Mouse (Mus musculus) liver, adult 2 months (tissue): ENCODE results near the gene Tro. TPM values are rescaled to one million over a fixed set of nuclear protein-coding genes. Genes with fewer than 3 reads are reported as not detected.

Experiments
- DNase-seq: peaks from one replicate; pipeline ENCODE4 v3.0.0-alpha.2; 2011; ENCODE audit warnings: low read depth, low spot score; ENCODE audit errors: extremely low read depth
- H3K27ac ChIP-seq: fragments of 200-500 bp; replicated peaks from 2 replicates; pipeline ENCODE4 v1.5.1; 2012; ENCODE audit warnings: low read depth, mild to moderate bottlenecking, control low read depth, inconsistent platforms, low read length; ENCODE audit not compliant: insufficient read depth
- H3K27me3 ChIP-seq: fragments of 200-500 bp; 2 replicates; pipeline ENCODE4 v1.6.1; 2012; ENCODE audit warnings: mild to moderate bottlenecking, moderate library complexity, low read length, inconsistent platforms; ENCODE audit not compliant: control insufficient read depth, insufficient read depth
- H3K36me3 ChIP-seq: fragments of 200-500 bp; 2 replicates; pipeline ENCODE4 v1.6.1; 2012; ENCODE audit warnings: low read length, inconsistent platforms; ENCODE audit not compliant: control insufficient read depth, insufficient read depth
- H3K4me1 ChIP-seq: fragments of 200-500 bp; 2 replicates; pipeline ENCODE4 v1.6.1; 2011; ENCODE audit warnings: low read length; ENCODE audit not compliant: control insufficient read depth, insufficient read depth
- H3K4me3 ChIP-seq: fragments of 200-500 bp; 2 replicates; pipeline ENCODE4 v1.5.1; 2011; ENCODE audit warnings: low read depth, mild to moderate bottlenecking, control low read depth, low read length, moderate library complexity; ENCODE audit not compliant: insufficient read depth
- H3K79me2 ChIP-seq: fragments of 200-500 bp; 2 replicates; pipeline ENCODE4 v1.6.1; 2012; ENCODE audit warnings: inconsistent platforms, mild to moderate bottlenecking, low read length, moderate library complexity; ENCODE audit not compliant: control insufficient read depth, insufficient read depth
- H3K9ac ChIP-seq: fragments of 200-500 bp; 2 replicates; pipeline ENCODE4 v1.6.1; 2012; ENCODE audit warnings: low read depth, mild to moderate bottlenecking, control low read depth, inconsistent platforms, low read length
- CTCF ChIP-seq: fragments of 200-500 bp; IDR thresholded peaks from 2 replicates; pipeline ENCODE4 v1.5.1; 2011; ENCODE audit warnings: low read depth, low read length, control low read depth
- POLR2A ChIP-seq: fragments of 200-500 bp; IDR thresholded peaks from 2 replicates; pipeline ENCODE4 v1.6.1; 2011; ENCODE audit warnings: low read length, control low read depth; ENCODE audit not compliant: insufficient read depth; ENCODE audit errors: extremely low read depth
- WGBS: fragments of 180-500 bp; shearing (Covaris S2); methylation state at CpG from one replicate; pipeline ENCODE4 v1.1.7; 2018; 5-methylcytosine and 5-hydroxymethylcytosine counted together
- polyA plus RNA-seq: library from polyadenylated mRNA; depleted of rRNA; stranded (reverse); fragments of >200 nt; gene quantifications from 2 replicates; pipeline ENCODE4 v1.2.3, GENCODE M21; 2012; rRNA removed
- total RNA-seq: library from RNA; depleted of rRNA; stranded (reverse); fragments of >200 nt; gene quantifications from 2 replicates; pipeline ENCODE4 v1.2.3, GENCODE M21; 2014; rRNA removed

The Tro gene
- total RNA-seq (under 0.01 and 0.20 TPM in 2 replicates), polyA plus RNA-seq (0.02 and 0.28 TPM in 2 replicates)

- Histone ChIP-seq H3K36me3 (no peaks in the 10 kb centered on the region), H3K9ac (no peak within 1 kb of the TSS), H3K4me3 (no peak within 1 kb of the TSS), H3K4me1 (no peaks in the 10 kb centered on the region), H3K79me2 (no peaks in the 10 kb centered on the region), H3K27ac (no peak within 1 kb of the TSS), H3K27me3 (no peaks in the 10 kb centered on the region)
- DNase-seq, result no peak
- WGBS, result 35% methylated on average over 37 of the region's 37 CpGs
- TF ChIP-seq POLR2A, result no peak
- TF ChIP-seq CTCF, result no peak
Measured at GRCm38 (mm10) chrX:150656908-150657796, at the start of gene Tro. Tro (minus strand) TSS chrX:150657583.

GRCm38 (mm10) chrX:150677505-150677904, 20.1 kb upstream of the Tro start:
- no peak for TF ChIP-seq POLR2A
- no peak for TF ChIP-seq CTCF
- Histone ChIP-seq H3K4me1 (no peaks in the 10 kb centered on the region), H3K27ac (no peak overlapping the region), H3K36me3 (no peaks in the 10 kb centered on the region), H3K4me3 (no peak overlapping the region), H3K79me2 (no peaks in the 10 kb centered on the region), H3K9ac (no peak overlapping the region), H3K27me3 (no peaks in the 10 kb centered on the region)
- DNase-seq, result no peak
- 88% methylated on average over 1 of the region's 1 CpGs for WGBS

GRCm38 (mm10) chrX:150662809-150663208, 5.4 kb upstream of the Tro start:
- no peak for TF ChIP-seq CTCF
- no peak for DNase-seq
- H3K9ac ChIP-seq, result no peak overlapping the region

GRCm38 (mm10) chrX:150657797-150658118, 375 bp upstream of the Tro start:
- WGBS, result 92% methylated on average over 3 of the region's 3 CpGs
- Histone ChIP-seq H3K4me3 (no peak overlapping the region), H3K27ac (no peak overlapping the region), H3K36me3 (no peaks in the 10 kb centered on the region), H3K9ac (no peak overlapping the region), H3K79me2 (no peaks in the 10 kb centered on the region), H3K27me3 (no peaks in the 10 kb centered on the region), H3K4me1 (no peaks in the 10 kb centered on the region)
- DNase-seq, result no peak
- no peak for TF ChIP-seq POLR2A
- TF ChIP-seq CTCF, result no peak

More at GRCm38 (mm10) chrX:150662809-150663208, 5.4 kb upstream of the Tro start:
- Histone ChIP-seq H3K36me3 (no peaks in the 10 kb centered on the region), H3K4me3 (no peak overlapping the region), H3K4me1 (no peaks in the 10 kb centered on the region), H3K79me2 (no peaks in the 10 kb centered on the region), H3K27me3 (no peaks in the 10 kb centered on the region), H3K27ac (no peak overlapping the region)
- WGBS, result 58% methylated on average over 4 of the region's 4 CpGs

- no peaks in the 10 kb centered on the region for H3K79me2 ChIP-seq
- H3K36me3 ChIP-seq, result no peaks in the 10 kb centered on the region
- H3K4me1 ChIP-seq, result no peaks in the 10 kb centered on the region
- H3K9ac ChIP-seq, result no peak overlapping the region
- H3K4me3 ChIP-seq, result no peak overlapping the region
- DNase-seq, result no peak
- no peak overlapping the region for H3K27ac ChIP-seq
- no peaks in the 10 kb centered on the region for H3K27me3 ChIP-seq
- TF ChIP-seq CTCF, result no peak
- TF ChIP-seq POLR2A, result no peak
- WGBS, result 59% methylated on average over 30 of the region's 44 CpGs
Measured at GRCm38 (mm10) chrX:150656122-150656907, 1.1 kb downstream of the Tro start.

DNA sequence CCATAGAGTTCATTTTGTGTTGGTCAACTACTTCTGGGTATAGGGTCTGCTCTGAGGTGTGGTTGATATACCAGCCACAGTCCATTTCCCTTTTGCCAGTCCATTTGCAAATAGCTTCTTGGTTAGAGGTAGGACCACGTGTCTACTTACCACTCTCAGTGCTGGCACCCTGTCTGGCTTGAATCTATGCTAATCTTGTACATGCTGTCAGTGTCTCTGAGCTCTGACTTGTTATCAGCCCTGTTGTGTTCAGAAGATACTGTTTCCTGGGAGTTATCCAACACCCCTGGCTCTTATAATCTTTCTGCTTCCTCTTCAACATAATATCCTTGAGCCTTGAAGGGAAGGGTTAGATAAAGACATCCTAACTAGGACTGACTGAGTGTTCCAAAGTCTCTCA, 21.0 kb downstream of the Tro start:
- Histone ChIP-seq H3K9ac (no peak overlapping the region), H3K79me2 (no peaks in the 10 kb centered on the region), H3K27ac (no peak overlapping the region), H3K27me3 (no peaks in the 10 kb centered on the region), H3K4me3 (no peak overlapping the region), H3K36me3 (peaks cover 13% of the 10 kb centered on the region; the same call in 1 of the 2 replicates), H3K4me1 (no peaks in the 10 kb centered on the region)
- TF ChIP-seq CTCF (no peak), POLR2A (no peak)
- 48% methylated on average over 1 of the region's 1 CpGs for WGBS
- no peak for DNase-seq
